Mouse (Mus musculus): ENCODE results near the gene Kpna3.

The Kpna3 gene

DNA sequence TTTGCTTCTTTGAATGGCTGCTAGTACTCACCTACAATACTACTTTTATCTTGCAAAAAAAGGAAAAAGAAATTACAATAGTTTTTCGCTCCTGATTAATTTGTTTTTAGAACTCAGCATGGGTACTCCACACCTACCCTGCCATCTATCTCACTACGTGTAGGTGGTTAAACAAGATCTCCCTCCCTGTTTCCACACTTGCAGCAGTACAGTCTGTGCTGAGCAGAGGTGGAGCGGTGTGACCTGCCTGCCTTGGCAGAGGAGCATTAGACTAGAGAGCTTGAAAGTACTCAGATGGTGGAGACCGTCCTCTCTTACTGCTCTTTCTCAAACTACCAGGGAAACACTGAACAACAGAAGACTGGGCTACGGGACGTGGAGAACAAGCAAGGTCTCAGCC, 44.9 kb downstream of the Kpna3 start:
- no peak for DNase-seq (ENCODE audit: low read depth)

DNA sequence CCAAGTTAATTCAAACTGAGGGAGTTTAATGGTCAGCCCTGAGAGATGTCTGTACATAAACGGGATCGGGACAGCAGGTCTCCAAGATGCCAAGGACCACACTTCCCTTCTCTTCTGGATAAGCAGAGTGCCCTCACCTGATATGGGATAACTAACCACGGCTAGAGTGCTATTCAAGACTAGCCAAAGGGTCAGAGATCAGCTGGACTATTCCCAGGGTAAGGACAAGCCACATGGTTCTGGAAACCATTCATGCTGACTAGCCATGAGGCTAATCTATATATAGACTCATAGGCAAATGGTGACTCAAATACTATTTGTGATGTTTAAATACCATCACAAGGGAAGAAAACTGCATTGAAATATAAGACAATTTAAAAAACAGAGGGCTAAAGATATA, 49.1 kb downstream of the Kpna3 start:
- no peak for DNase-seq (ENCODE audit: low read depth)

DNA sequence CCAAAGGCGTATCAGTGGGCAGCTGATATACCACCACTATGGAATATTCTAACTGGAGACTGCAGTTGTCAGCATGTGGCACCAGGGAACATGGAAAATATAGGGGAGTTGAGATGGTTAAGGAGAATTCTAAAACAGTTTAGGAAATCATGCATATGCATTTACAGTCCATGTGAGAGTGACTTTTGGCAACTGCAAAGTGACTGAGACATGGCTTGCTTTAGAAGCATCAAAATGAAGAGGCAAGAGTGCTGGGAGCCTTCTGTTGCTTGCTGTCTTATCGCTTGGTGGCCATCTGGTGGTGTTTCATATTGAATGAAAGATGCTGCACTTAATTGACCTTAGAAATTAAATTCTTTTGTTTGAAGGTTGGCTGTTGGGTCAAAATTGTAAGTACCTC, 72.4 kb downstream of the Kpna3 start:
- no peak for DNase-seq (ENCODE audit: low read depth)

DNA sequence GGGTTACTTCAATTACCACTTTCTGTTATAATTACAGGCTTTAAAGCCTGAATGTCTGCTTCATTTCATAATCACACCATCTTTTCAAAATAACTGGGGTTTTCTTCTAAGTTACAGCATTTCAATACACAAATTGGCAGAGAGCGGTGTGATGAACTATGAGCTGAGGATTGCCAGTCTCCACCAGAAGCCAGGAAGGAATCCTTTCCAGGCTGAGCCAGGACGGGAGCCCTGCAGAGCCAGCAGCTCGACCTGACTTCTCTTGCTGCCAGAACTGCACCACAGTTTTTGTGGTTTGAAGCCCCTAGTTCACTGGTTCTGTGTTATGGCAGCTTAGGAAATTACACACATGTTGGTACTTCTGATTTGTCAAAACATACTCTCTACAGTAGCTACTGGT, 75.0 kb downstream of the Kpna3 start:
- DNase-seq (ENCODE audit: low read depth), result no peak

DNA sequence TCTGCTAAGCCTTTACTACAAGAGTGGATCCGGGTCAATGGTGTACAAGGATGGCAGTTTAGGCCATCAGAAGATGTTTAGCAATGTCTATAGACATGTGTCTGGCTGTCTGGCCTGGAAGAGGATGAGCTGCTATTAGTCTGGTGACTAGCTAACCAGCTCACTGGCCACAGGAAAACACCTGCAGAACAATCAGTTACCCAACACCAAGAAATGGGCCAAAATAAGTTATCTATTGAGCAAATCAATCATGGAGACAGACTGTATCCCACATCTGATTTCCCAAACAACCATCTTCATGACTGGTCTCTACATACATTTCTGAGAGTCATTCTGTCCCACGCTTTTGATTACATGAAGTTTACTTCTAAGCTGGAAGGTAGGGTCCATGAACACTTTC, 75.9 kb downstream of the Kpna3 start:
- no peak for DNase-seq (ENCODE audit: low read depth)

DNA sequence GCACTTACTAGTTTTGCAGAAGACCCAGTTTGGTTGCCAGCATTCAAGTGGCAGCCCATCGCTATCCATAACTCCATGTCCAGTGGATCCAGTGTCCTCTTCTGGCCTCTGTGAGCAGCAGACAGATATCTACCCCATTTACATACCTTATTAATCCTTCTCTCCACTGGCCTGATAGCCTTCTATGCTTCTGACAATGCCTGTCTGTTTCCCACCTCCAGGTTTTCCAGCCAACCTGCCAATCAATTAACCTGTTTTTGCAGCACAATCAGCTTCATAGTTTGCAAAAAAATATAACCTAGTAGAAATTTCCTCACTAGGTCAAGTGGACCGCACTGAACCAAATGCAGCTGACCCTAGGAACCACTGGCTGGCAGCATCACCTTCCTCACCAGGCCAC, 77.4 kb downstream of the Kpna3 start:
- no peak for DNase-seq (ENCODE audit: low read depth)

DNA sequence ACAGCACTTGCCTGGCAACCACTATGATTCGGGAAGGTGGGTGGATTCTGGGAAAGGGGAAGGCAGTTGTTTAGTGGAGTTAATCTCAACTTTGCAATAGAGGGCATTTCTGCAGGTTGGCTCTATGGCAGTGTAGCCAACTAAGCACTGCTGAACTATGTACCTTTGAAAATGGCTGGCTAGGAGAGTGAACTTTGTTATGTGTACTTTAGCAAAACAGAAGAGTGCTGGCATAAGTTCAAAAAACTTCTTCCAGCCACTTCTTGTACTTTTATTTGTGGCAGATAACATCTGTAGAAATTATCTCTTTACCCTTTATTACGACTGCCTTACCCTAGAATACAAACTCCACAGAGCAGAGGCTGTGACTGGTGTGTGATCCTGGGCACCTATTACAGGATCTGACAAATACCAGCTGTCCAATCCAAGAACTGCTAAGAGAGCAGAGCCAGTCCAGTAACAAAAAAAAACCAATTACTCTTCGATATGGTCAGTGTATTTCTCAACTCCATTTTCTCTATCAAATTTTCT, 78.6 kb downstream of the Kpna3 start:
- DNase-seq (ENCODE audit: low read depth), result no peak

DNA sequence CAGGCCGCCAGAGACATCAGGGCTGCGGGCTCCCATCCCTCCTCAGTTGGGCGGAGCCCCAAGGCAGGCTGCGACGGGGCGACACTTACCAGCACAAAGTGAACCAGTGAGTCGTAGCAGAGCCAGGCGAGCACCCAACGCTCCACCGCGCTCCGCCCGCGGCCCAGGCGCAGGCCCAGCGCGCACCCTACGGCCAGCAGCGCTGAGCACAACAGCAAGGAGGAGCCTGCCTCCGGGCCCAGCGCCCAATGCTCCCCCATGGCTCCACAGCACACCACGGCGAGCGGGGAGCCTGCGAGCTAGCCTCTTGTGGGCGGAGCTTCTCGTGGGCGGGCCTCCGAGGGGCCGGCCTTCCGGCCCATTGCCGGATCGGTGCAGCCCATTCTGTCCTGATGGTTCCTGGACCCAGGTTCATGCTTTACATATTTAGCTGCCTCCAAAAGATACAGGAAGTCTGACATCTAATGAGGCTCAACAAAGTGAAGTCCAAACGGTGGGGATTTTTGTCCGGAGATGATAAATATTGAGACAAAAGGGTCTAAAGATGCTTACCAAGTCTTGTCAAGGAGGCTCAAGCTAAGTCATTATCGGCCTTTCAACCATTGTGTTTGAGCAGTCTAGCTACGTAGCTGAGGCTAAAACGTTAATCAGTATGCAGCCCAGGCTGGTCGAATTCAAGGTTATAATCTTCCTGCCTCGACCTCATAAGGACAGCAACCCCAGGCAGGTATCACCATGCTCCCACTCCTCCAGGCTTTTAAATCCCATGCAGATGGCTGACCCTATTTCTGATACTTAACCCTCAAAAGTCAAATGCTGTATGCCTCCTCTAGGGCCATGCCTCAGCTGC, 79.3 kb downstream of the Kpna3 start, which contains the start of gene Ebpl:
TSS of gene Ebpl (minus strand) at position 309 of the 850 bp plus-strand sequence.
- peak; percentile 95 for DNase-seq (ENCODE audit: low read depth)

DNA sequence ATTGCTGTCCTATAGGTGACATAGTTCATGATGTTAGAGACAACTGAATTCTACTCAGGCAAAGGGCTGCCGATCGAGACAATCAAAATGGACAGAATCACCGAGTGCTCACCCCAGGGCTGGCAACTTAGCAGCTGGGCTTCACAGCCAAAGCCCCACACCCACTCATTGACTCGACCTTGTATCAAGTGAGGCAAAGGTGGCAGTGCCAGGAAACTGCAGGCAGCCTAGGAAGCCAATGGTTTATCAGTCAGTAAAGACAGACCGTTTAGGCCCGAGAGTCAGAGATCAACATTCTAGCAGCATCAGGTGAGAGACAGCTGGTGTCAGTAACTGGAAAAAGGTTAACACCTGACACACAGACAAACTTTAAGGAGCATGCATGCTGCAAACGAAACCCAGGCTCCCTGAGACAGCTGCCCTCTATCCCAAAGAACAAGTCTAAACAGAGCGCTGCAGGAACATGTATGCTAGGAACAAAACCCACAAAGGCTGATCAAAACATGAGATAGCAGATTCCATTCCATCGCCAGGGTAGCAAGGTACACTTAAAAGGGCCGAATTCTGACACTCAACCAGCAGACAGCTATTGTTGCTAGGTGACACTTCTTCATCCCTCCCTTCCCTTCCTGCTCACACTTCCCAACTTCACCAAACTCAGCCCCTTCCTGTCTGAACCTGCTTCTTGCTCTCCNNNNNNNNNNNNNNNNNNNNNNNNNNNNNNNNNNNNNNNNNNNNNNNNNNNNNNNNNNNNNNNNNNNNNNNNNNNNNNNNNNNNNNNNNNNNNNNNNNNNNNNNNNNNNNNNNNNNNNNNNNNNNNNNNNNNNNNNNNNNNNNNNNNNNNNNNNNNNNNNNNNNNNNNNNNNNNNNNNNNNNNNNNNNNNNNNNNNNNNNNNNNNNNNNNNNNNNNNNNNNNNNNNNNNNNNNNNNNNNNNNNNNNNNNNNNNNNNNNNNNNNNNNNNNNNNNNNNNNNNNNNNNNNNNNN, 85.1 kb downstream of the Kpna3 start:
- no peak for DNase-seq (ENCODE audit: low read depth)

DNA sequence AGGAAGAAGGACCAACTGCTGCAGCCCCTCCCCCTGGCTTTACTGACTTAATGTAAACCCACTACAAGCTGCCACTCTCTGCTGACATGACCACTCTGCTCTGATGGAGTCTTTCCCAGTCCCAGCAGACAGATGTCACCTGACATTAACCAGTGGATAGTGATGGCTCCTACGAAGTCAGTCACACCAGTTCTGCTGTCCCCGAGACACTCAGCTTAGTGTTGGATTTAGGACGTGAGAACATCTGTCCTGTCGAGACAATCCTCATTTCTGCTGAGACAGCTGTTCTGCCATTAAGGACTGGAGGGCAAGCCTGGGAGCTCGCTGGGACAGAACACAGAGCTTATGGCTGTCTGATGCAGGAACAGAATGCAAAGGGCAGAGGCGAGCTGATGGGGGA, 88.9 kb downstream of the Kpna3 start:
- DNase-seq (ENCODE audit: low read depth), result no peak

DNA sequence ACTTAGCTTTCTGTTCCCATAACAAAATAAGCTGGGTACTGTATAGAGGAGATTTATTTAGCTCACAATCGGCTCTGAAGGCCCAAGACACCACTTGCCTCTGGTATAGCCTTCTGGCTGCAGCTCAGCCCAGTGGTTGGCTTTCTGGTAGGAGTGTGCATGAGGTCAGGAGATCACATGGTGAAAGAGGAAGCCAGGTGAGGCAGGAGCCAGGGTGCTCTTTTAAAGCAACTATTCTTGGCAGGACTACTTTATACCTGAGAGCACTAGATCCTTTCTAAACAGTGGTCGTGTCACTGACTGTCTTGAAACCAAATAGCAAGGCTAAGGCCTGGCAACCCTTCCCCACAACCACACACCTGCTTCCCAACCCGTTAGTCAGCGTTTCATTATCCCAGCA, 89.8 kb downstream of the Kpna3 start:
- no peak for DNase-seq (ENCODE audit: low read depth)

DNA sequence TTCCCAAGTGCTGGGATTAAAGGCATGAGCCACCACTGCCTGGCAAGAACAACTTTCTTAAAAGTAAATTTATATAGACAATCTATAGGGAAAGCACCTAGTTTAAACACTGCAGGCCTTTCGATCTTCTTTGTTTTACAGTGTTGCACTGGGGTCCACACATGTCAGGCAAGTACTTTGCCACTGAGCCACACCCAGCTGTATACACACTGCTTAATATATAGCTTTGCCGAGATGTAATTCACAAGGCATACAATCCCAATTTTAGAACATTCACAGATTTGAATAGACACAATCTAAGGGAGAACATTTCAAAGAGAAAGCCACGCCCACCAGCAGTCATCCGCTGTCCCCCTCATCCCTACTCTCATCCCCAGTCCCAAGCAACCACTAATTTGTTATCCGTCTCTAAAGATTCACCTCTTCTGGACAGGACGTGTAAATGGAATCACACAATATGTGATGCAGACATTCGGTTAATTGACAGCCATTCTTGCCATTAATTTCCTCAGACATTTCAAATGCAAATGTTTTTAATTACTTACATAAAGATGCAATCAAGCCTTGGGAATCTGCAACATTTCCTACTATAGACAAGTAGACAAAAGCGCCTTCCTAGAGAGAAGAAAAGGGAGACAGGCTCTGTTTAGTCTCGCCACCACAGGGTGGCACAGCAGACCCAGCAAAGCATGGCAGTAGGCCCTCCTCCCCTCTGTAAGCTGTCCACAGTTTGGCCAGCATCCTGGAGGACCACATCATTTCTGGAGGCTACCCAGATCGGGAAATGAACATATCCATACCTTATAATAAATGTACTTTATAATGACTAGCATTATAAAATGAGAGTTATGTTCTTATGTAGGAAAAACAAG, 92.6 kb downstream of the Kpna3 start:
- no peak for DNase-seq (ENCODE audit: low read depth)

DNA sequence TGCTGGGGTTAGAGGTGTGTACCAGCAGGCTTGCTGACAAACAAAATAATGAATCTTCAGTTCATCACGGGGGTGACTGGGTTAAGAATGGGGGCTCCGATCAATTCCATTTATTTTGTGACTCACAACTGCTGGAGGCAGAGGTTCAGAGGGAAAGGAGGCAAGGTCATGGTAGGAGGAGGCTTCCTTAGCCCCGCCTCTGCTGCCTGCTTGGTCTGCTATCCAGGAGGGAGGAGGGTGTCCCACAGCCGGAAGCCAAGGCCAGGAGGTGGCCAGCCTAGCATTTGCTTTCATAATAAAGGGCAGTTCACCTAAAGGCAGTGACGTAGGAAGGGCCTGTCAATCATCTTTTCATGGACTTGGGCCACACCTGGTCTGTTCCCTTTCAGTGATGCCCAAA, 95.1 kb downstream of the Kpna3 start:
- DNase-seq (ENCODE audit: low read depth), result no peak

DNA sequence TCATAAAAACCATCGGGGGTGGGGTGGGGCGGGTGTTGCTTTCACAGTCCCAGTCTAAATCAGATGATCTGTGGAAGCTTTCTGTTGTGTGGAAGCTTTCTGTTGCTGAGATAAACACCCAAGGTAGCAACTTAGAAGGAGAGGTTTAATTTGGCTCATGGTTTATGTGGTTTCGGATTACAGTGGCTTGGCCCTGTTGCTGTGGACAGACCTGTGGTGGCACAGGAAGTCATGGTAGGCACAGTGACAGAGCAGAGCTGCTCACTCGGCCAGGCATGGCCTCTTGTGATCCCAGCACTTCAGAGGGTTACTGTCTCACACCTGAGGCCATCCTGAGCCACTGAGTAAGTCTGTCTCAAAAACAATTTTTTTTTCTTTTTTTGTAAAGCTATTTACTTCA, 100.3 kb downstream of the Kpna3 start:
- no peak for DNase-seq (ENCODE audit: low read depth)

DNA sequence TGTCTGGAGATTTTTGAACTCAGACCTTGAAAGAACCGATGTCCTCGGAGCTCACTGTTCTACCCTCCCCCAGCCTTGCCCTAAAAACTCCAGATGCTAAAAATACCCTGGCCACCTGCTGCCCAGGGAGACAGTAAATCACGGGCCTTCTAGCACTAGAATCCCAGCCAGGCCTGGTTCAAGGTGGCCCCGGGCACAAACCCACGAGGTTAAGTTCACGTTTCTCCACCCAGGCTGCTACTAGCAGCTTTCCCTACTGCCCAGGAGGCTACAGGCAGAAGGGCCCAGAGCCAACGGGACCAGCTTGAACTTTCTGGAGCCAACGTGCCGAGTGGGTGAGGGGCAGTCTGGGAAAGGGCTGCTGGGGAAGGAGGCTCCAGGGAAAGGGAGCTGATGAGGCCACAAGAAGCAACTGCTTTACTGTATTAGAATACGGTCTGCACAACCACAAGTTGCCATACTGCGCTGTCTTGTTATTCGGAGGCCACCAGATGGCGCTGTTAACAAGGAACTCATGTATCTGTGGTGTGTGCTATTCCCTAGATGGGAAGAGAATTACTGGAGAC, 108.6 kb downstream of the Kpna3 start:
- DNase-seq (ENCODE audit: low read depth), result peak; percentile 91

DNA sequence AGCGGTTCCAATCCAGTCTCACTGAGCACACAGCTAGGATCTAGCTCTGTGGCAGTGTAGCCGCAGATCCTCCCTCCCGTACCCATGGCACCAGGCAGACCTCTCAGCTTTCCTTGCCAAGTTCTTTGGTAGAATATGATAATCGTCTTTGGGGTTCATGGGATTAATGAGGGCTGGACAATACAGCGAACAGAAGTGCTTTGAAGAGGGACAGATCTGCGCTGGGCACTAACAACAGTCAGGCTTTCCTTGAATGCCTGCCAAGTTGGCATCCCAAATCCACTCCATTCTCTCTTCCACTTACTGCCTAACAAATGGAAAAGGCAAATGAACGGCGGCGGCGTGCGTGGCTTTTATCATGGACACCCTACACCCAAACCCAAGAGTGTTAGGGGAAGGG, 109.1 kb downstream of the Kpna3 start:
- DNase-seq (ENCODE audit: low read depth), result no peak

DNA sequence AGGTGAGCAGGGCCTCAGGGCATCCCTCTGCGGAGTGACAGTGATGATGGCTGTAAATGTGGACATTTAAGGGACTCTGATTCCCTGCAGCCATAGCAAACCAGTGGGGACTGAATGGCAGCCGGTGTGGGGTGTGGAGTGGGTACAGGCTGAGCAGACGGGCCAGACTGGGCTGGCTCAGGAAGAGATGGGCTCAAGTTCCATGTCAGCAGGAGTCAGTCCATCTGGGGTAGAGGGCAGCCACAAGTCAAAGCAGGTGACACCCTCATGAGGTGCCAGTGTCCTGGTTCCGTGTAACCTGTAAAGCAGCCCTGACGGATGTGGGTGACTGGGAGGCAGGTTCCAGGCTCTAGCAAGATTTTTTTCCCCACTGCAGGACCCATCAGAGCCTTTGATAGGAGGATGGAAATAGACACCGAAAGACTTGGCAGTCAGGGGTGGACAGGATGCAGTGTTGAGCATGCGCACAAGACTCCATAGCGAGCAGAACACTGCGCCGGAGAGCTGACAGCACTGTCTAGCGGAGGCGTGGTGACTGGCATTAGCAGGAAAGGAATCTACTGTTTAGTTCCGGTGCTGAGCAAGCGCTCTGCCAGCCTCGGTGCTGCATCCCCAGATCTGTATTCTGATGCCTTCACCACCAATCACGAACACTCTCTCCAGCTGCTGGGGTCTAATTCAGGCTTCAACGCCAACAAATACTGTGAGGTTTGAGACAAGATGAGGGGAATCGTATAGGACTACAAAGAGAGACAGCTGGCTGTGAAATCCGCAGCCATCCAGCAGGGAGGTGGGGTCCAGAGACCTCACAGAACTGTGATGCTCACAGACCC, 111.8 kb downstream of the Kpna3 start:
- DNase-seq (ENCODE audit: low read depth), result peak; percentile 91

DNA sequence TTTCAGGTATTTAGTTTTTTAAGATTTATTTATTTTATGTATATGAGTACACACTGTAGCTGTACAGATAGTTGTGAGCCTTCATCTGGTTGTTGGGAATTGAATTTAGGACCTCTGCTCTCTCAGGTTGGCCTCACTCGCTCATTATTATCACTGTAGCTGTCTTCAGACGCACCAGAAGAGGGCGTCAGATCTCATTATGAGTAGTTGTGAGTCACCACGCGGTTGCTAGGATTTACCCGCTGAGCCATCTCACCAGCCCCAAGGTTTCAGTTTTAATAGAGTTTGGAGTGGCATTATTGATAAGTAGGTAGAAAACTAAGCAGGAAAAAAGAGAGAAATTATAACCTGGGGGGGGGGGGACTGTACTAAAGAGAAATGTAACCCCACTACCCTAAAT, 112.7 kb downstream of the Kpna3 start:
- DNase-seq (ENCODE audit: low read depth), result peak; percentile 68

DNA sequence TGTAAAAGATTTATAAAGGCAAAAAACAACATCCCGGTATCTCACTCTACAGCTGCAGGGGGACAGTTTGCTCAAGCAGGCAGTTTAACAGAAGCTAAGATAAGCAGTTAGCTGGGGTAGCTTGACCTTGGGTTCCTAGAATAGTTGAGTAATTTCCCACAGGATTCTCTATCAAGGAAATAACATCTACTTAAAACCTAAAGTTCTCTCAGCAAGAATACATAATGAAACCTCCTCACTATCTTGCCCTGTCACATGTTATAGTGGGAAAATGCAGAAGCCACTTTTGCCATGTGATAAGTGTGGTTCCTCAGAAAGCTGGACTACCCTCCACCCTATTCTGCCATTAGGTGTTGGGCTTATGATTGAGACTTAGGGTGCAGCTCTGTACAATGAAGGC, 116.9 kb downstream of the Kpna3 start:
- DNase-seq (ENCODE audit: low read depth), result no peak

DNA sequence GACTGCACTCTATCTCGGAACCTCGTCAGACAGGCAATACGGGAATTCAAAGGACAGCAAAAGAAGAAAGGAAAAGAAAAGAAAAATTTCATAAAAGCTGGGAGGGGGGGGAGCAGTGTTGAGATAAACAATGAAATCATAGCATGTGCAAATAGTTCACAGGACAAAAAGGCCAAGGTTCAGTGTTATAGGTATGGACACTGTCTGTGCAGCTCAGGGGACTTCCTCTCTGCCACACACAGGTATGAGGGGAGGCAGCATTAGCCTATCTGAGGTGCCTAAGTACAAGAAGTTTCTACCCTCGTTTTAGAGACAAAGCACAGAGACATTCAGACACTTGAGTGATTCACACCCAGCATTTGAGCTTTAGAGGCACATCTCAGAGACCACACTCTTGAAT, 118.5 kb downstream of the Kpna3 start:
- DNase-seq (ENCODE audit: low read depth), result no peak

DNA sequence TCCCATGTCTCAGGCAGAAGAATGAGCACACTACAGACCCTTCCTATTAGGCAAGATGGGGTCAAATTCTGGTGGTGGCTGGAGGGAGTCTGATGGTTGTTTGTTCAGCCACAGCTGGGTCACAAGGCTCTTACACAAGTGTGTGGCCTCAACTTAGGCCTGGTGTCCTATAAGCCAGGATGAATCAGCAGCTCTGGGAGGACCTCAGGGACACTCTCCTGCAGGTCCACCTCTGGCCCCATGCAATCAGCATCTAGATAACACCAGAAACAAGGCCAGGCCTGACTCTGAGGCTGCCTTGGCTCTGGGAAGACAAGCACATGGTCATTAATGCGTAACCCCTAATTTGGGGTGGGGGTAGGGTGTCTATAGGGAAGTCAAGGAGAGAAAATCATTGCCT, 118.9 kb downstream of the Kpna3 start:
- DNase-seq (ENCODE audit: low read depth), result no peak

Measured in induced T-regulatory cell, adult 2 months (primary cell).